Comparison of ENCODE assay signal across 21 mouse cellular contexts in the genomic region with DNA sequence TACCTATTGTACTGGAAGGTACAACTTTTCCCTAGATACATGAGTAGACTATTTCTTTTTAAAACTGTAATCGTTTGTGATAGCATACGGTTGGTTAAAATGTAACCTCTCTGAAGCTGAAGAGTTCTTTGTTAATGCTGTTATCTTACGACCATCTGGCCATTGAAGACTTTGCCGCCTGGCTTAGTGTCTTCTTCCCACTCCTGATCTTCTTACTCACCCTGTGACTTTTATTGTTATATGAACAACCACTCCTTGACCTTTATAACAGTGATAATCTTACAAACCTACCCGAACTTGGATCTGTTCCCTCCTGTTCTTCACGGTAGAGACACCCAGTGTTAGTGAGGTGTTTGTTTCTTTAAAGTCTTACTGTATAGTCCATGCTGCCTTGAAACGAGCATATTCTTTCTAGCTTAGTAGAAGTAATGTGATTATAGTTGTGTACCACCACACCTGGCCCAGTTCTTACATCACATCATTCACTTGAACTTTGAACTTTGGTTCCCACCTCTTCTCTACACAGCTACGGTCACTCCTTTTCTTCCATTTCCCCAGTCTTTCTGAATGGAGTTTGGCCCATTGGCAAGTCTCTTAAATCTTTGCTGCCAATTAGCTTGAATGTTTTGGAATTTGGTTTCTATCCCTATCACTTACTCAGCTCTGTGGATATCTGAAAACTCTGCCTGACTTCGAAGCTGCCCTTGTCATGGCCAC.
"Had no signal": no experiment of that assay in that cellular context is flagged by ENCODE, and none has a peak within 500 bp of the region (broad histone marks: within the 10 kb centered on the region; RNA-seq: fewer than 3 reads in every experiment).

No protein-coding gene starts in this region.

- H3K36me3 ChIP-seq: limb, embryonic 10.5 days; limb, embryonic 13.5 days; midbrain, embryonic 12.5 days; midbrain, embryonic 15.5 days; neural tube, embryonic 12.5 days; neural tube, embryonic 15.5 days; stomach, embryonic 15.5 days had no signal

- H3K4me3 ChIP-seq: limb, embryonic 10.5 days; limb, embryonic 13.5 days; midbrain, embryonic 12.5 days; midbrain, embryonic 15.5 days; neural tube, embryonic 12.5 days; neural tube, embryonic 15.5 days; stomach, embryonic 15.5 days had no signal

- H3K27me3 ChIP-seq: limb, embryonic 13.5 days; midbrain, embryonic 12.5 days; midbrain, embryonic 15.5 days; neural tube, embryonic 12.5 days; neural tube, embryonic 15.5 days; stomach, embryonic 15.5 days had no signal

- H3K9ac ChIP-seq: limb, embryonic 13.5 days; liver, embryonic 14.5 days; liver, postnatal 0 days; lung, embryonic 14.5 days; midbrain, embryonic 12.5 days; midbrain, embryonic 15.5 days; neural tube, embryonic 12.5 days; neural tube, embryonic 15.5 days; stomach, embryonic 15.5 days had no signal

- H3K9me3 ChIP-seq: limb, embryonic 10.5 days; limb, embryonic 13.5 days; midbrain, embryonic 12.5 days; midbrain, embryonic 15.5 days; neural tube, embryonic 12.5 days; neural tube, embryonic 15.5 days; stomach, embryonic 15.5 days had no signal

- DNase-seq: liver, postnatal 0 days; lung, embryonic 14.5 days; right cerebral cortex, adult 18-20 months; right cerebral cortex, postnatal 14 days; right cerebral cortex, postnatal 4 days; spleen, adult 18-20 months; thymus, adult 2 months; thymus, postnatal 14 days; thymus, postnatal 4 days had no signal

- H3K27ac ChIP-seq: kidney, postnatal 0 days; limb, embryonic 10.5 days; limb, embryonic 13.5 days; liver, embryonic 14.5 days; macrophage; midbrain, embryonic 12.5 days; midbrain, embryonic 15.5 days; neural tube, embryonic 12.5 days; neural tube, embryonic 15.5 days; stomach, embryonic 15.5 days had no signal

- H3K4me2 ChIP-seq: limb, embryonic 13.5 days; liver, embryonic 11.5 days; lung, embryonic 14.5 days; midbrain, embryonic 12.5 days; midbrain, embryonic 15.5 days; neural tube, embryonic 12.5 days; neural tube, embryonic 15.5 days; stomach, embryonic 15.5 days had no signal

- H3K4me1 ChIP-seq: limb, embryonic 10.5 days; limb, embryonic 13.5 days; midbrain, embryonic 12.5 days; midbrain, embryonic 15.5 days; neural tube, embryonic 12.5 days; neural tube, embryonic 15.5 days; stomach, embryonic 15.5 days had no signal

- ATAC-seq: liver, postnatal 0 days; lung, postnatal 0 days; midbrain, embryonic 15.5 days had no signal
